Mouse (Mus musculus): ENCODE measurements around the gene Rcan1. TPM values are rescaled to one million over a fixed set of nuclear protein-coding genes. Genes with fewer than 3 reads are reported as not detected.

Gene Rcan1
- polyA plus RNA-seq (2012; rRNA removed) = 50.5 and 51.2 TPM in 2 replicates

GRCm38 (mm10) chr16:92470706-92471105 is at the start of gene Rcan1:
TSS of gene Rcan1 (minus strand) at chr16:92470867.

GRCm38 (mm10) chr16:92485436-92485835 is 14.8 kb upstream of the Rcan1 start, which contains the start of gene Clic6:
TSS of gene Clic6 (plus strand) at chr16:92485736.

GRCm38 (mm10) chr16:92359229-92359628 is 111.4 kb downstream of the Rcan1 start, which contains the start of gene Kcne1:
TSS of gene Kcne1 (minus strand) at chr16:92359468.

Other genes starting within 250 kb of the Rcan1 start
- 12.9 and 18.1 TPM in 2 replicates for gene Kcne2, start 178.5 kb downstream of the Rcan1 start, polyA plus RNA-seq (2012; rRNA removed)
- 39.7 and 41.3 TPM in 2 replicates for gene Smim11, start 169.6 kb downstream of the Rcan1 start, polyA plus RNA-seq (2012; rRNA removed)
- 0.13 and 0.21 TPM in 2 replicates for gene Fam243, start 149.4 kb downstream of the Rcan1 start, polyA plus RNA-seq (2012; rRNA removed)
- gene Kcne1, start 111.4 kb downstream of the Rcan1 start, polyA plus RNA-seq (2012; rRNA removed) = 0.10 and 0.20 TPM in 2 replicates
- 8.3 and 10.4 TPM in 2 replicates for gene Clic6, start 14.9 kb upstream of the Rcan1 start, polyA plus RNA-seq (2012; rRNA removed)

Data from central nervous system, embryonic 14 days (tissue).